Mouse (Mus musculus): ENCODE measurements around the gene Trabd2b.

Gene Trabd2b

DNA sequence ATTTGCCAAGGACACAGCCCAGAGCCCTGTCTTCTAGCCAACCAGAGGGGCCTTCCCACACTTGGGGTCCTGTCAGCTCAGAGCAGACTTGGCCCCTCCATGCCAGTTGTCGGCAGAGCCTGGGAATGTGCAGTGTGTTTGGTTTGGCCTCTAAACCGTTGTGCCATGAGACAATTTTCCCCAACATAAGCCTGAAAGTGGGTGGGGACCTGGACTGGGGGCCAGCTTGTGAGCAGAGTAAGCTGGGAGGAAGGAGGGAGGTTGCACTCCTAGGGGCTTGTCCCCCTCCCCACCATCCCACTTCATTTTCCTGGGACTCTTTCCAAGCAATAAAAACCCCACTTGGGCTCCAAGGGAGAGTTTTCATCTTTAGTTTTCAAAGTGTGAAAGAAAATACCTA, 201.3 kb downstream of the Trabd2b start:
- CTCF ChIA-PET, result no interaction called here

DNA sequence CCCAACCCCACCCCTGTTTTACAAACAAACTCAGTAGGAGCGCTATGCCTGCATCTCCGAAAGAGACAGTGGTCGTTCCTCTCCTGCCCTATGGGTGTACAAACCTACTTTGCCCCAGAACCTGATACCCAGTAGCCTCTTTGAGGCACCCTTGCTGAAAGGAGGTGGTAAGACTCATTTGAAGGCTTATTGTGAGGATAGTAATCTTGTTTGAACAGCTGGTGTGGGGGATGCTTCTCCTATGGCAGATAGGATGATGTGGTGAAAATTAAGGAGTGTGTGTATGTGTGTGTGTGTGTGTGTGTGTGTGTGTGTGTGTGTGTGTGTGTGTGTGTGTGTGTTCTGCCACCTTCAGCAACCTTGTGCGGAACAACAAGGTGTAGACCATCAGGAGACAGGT, 202.8 kb downstream of the Trabd2b start:
- CTCF ChIA-PET, result no interaction called here

DNA sequence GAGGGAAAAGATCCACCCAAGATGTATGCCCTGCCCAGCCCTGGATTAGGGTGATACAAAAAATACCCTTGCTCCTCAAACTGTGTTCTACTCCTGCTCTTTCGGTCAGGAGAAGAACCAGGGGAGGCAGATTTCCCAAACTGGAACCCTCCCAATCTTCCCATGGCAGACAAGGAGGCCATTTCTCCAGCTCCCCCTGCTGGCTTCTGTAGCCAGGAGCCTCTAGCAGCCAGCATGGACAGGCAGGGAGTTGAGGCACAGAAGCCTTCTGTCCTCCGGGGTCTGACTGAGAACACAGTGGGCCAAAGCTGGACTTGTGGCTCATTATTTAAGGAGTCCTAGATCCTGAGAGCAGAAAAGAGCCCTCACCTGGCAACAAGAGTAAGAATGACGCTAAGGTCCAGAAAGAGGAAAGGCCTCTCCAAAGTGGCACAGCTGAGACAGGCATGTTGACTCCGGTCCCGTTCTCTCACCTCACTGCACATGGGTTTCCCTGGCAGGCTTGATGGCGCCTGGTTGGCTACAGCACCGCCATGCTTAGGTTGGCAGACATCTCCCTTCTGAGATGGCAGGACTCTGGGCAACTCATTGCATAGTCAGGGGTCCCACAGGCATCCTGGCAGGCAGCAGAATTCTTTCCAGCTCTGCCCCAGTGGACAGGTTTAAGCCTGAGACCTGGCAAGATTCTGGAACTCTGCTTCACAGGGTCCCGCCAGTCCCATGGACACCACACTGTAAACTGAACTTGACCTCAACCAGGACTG, 204.8 kb downstream of the Trabd2b start:
- CTCF ChIA-PET, result interaction anchor here (0.7 kb wide), 1 partner anchor 17 kb away, joined by 3 read pairs; no protein-coding TSS in a partner anchor

DNA sequence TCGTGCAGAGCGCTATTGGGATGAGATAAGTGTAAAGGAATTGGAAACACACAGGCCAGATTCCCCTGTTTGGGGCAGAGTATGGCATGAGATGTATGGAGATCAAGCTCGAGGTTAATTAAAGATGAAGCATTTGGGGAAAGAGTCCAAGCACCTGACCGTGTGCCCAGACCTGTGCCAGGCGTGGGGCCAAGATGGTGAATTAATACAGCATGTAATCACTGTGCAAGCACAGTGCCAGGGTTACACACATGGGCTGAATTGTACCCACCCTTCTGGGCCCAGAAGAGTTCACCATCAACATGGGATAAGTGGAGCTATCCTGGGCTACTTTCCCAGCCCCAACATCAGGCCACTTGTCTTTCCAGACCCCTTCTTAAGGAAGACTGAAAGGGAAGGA, 205.5 kb downstream of the Trabd2b start:
- CTCF ChIA-PET, result interaction anchor here (0.6 kb wide), 1 partner anchor 106 kb away, joined by 14 read pairs; no protein-coding TSS in a partner anchor

DNA sequence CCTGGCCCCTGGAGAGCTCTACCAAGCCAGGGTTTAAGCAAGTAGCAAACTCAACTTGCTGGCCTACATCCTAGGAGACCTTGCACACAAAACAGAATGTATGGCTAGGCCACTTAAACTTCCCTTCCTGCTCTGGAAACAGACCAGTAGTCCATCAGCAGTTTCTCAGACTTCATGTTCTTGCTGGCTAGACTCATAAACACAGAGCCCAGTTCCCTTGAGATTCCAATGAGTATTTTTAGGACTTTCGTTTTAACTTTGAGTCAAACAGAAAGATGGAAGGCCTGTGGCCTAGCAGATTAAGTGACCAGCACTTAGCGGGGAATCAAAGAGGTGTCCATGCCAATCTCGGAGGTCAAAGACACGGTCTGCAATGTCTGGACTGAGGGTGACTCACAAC, 206.3 kb downstream of the Trabd2b start:
- CTCF ChIA-PET, result interaction anchor here (0.7 kb wide), 1 partner anchor 276 kb away, joined by 5 read pairs; no protein-coding TSS in a partner anchor

DNA sequence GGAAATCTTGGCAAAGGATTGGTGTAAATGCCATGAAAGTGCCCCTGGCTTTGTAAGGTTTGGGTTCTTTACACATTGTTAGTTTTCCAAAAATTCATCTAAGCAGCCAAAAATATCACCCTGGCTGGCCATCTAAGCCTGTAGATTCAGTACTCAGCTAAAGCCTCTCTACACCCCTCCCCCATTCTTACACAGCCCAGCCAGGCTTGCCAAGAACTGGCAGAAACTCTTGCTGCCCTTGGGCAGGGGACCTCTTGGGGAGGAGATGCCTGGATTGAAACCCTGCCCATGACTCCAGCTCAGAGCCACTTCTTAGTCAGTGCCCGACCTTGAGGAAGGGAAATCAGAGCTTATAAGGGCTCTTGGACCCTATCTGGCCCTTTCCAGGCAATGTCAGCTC, 207.6 kb downstream of the Trabd2b start:
- CTCF ChIA-PET, result no interaction called here

DNA sequence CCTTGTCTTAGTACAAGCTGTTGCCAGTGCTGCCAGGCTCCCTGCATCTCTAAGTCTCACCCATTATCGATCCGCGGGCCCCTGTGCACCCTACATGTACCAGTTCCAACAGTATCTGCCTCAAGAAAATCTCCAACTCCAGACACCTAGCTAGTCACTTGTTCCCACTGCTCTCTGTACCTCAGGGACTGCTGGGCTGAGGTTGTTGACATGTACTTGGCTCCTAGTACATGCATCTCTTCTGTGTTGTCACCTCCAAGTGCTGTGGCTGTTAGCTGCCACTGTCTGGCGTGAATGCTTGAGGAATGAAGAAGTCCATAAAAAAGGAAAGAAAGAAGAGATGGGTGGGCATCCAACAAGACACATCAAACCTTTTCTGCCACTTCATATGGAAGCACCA, 209.2 kb downstream of the Trabd2b start:
- CTCF ChIA-PET, result interaction anchor here (0.6 kb wide), 1 partner anchor 11 kb away, joined by 3 read pairs; no protein-coding TSS in a partner anchor

DNA sequence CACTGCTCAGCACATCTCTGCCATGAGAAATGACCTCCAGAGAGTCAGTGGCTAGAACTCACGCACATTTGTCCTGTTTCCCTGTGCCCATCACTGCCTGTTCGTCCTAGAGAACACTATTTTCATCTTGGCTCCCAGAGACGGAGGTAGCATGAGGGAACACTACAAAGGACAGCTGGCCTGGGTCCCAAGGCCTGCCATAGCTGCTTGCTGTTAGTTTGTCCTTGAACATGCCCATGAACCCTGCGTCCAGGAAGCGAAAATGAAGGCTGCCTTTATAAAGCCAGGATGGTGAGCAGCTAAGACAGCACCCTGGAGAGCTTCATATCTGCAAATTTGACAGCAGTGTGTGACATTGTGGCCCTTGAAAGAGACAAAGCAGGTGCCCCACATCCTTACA, 216.4 kb downstream of the Trabd2b start:
- CTCF ChIA-PET, result no interaction called here

DNA sequence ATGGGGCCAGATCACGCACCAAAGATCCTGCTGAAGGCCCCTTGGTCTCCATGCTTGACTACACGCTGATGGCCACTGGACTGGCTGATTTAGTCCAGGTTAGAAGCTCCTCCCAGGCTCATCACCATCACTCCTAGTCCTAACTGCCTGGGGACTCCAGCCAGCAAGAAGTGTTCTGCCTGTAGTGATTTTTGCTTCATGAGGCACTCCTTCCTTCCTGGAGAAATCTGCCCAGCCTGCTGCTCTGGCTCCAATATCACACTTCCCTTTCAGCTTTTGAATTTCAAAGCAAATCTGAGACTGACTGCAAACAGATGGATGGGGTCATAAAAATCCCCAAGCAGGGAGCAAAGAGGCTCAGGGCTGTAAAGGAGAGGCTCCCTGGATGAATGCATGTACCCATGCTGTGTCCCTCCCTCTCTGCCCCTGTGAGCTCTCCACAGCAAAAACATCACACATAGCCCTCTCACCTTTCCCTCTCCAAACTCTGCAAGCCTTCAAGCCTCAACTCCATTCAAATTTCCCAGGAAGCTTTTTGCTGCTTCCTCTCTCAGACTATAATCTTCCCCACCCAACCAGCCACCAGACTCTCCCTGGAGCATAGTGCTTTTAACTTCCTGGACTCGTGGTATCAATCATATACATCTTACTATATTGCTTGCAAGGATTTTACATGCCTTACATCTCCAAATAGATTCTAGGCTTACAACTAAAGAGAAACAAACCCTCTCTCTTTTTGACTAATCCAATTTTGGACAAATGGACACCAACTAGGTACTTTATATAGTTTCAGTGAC, 217.8 kb downstream of the Trabd2b start:
- CTCF ChIA-PET, result no interaction called here

DNA sequence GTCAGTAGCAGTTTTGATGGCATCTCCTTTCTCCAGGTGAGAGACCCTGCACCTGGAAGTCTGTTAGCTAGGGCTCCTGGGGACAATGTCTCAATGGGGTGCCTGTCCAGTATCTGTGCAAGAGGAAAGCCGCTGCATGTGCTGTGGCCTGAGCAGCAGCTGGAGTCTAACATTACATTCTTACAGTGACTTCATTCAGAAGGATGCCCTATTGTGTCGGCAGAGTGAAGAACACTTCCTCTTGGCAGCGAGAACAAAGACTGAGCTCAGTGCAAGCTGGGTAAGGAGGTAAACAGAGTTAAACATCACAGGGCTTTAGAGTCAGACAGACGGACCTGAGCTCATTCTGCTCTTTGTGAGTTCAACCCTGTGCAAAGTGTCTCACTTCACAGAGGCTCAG, 218.8 kb downstream of the Trabd2b start:
- CTCF ChIA-PET, result no interaction called here

DNA sequence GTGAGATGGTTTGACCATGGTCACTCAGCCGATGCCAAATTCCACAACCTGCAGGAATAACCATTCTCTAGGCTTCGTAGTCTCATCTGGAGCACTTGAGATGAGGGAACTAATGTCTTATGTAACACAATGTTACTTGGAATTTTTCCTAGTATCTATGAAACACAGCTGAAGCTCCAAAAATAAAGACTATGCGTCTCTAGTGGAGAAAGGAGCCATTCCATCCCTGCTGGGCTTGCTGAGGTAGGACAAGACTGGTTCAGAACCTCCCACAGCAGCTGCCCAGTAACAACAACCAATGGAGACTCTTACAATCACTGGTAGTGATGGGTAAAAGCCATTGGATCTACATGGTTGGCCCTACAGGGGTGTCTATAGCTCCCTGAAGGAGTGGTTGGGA, 219.4 kb downstream of the Trabd2b start:
- CTCF ChIA-PET, result no interaction called here

DNA sequence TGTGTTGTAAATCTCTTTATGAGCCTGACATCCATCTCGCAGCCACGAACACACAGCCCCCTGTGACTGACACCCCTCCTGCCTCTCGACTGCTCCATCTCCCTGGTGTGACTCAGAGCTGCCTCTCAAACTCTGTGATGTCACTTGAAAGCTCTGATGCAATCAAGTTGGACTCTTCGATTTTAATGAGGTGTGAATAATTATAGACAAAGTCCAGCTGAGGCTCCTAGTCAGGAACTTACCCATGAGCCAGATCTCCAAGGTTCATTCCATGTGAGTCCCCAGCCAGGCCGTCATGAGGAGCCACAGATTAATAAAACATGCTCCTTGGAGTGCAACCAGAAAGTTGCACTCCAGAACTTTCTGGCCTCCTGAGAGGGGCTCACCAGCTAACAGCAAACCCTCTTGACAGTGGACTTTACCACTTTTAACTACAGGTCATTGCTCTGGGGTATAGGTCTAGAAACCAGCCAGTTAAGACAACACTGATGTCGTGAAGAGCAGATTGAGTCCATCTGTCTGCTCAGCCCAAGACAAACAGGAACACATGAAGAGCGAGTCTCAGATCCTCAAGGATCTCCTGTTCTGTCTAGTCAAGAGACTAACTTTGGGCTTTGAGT, 221.3 kb downstream of the Trabd2b start:
- CTCF ChIA-PET, result interaction anchor here (0.6 kb wide), 1 partner anchor 16 kb away, joined by 3 read pairs; no protein-coding TSS in a partner anchor

DNA sequence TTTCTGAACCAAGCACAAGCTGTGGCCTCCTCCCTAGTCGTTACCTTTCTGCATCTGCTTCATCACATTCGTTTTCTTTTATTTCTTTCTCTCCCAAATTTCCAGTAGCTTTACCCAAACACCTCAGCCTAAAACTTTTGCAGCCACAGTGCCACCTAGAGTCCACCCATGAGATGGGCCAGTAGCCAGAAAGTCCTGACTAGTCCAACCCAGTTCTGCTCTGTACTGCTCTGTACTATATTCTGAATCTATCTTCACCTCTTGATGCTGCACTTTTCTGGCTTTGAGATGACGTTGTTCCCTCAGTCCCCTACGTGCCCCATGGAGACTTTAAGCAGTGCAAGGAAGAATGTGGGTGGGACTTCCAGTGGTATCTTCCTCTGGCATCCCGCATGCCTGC, 229.4 kb downstream of the Trabd2b start:
- CTCF ChIA-PET, result no interaction called here

DNA sequence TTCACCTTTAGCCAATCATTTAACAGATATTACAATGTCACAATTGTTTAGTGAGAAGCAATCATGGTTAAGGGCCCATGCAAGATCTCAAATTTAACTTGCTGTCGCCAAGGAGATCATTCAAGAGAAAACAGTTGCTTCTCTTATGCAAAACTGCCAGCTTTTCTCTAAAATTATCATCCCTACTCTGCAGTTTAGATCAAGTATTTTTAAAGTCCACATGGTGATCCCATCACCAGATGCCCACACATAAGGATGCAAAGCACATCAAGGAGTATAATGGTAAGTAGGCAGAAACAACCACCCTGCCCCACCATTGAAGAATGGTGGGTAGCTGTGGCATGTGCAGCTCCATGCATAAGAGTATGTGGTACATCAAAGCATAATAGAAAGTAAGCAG, 229.8 kb downstream of the Trabd2b start:
- CTCF ChIA-PET, result no interaction called here

DNA sequence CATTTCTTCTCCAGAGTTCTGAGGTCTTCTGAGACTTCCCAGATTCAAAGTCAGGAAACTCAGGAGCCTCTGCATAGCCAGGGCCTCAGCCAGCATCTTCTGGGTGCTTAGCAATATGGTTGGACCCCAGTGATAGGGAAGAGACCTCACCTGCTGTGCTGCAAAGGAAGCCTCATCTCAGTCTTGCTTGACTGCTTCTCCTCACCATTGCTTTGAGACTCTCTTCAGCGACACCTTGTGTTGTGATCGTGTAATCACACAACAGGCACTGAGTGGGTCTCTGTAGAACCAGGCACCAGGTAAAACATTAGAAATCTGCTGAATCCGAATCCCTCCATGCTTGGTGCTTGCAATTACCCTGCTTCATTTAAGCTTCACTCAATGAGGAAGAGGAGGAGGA, 230.6 kb downstream of the Trabd2b start:
- CTCF ChIA-PET, result no interaction called here

DNA sequence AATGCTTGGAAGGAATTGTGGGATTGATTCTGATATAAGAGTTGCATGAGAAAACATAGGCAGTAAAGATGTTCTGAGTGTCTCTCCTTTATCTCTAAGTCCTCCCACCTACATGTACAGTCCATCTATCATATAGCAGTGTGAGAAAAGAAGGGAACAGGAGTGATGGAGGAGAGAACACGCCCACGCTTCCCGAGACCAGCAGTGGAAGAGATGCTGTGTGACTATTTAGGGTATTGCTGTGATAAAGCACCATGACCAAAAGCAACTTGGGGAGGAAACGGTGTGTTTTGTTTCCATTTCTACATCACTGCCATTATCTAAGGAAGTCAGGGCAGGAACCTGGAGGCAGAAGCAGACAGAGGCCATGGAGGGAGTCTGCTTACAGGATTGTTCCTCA, 235.9 kb downstream of the Trabd2b start:
- CTCF ChIA-PET, result no interaction called here

DNA sequence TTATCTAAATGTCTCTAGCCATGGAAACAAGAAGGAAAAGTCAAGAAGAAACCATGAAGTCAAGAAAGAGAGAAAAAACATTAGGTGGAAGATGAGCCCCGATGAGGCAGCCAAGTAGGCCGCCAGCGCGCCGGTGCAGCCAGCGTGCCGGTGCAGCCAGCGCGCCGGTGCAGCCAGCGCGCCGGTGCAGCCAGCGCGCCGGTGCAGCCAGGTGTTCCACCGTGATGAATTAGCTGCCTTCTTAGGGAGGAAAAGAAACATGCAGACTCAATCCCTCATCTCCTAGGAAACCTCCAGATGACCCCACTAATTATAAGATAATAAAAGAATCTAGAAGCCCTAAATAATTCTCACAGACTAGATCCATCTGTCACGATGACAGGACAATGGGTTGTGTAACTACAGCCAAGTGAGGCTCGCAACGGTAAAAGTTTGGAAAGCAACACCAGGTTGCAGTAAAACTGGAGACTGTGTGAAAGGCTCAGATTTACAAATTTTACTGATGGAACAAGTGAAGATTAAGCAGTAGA, 237.2 kb downstream of the Trabd2b start:
- CTCF ChIA-PET, result no interaction called here

DNA sequence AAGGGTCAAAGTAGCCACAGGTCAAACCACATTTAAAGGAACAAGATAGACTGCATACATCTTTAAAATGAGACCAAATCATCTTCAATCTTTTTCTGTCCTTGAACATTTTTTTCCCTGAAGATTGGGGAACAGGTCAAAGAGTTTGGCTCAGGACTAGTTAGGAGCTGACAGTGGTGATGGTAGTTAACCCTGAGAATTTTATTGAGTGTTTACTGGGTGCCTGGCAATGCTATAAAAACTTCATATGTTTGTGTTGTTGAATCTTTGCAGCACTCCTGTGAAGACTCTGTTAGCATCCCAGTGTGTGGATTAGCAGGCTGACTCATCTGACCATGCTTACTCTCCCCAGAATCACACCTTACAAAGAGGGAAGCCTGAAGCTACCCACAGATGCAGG, 238.8 kb downstream of the Trabd2b start:
- CTCF ChIA-PET, result no interaction called here

DNA sequence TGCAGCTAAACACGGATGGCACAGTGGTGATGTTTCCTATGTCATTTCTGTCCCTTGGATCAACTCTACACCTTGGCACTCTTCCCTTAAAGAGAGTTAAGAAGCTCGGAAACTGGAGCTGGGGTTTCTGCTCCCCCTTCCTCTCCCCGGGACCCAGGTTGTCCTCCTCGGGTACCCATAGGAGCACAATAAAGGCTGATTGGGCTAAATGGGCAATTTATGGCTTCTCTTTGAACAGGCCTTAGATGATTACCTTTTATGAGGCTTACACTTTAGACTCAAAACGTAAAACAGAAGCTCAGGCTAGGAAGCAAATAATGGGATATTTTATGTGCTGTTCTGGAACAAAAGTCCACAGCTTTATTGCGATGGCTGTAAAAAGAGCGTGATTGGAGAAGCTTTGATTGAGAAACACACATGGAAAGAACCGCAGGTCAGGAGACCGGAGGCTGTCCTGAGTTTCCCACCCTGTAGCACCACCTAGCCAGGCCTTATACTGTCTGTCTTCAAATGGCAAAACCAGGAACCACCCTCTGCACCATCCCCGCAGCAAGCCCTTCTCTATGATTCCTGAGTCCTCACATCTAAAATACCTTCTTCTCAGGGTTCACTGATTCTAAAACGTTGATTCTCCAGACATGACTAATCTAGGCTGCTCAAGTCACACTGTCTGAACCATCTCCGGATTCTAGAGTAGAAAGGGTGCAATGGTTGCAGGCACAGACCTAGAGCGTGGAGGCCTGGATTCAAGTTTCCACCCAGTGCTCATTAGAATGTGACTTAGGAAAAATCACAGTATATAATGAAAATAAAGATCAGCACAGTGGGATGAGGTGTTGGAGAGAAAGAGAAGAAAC, 240.5 kb downstream of the Trabd2b start:
- CTCF ChIA-PET, result interaction anchor here (0.7 to 2.4 kb wide), 2 partner anchors 9 to 42 kb away, joined by 8 to 10 read pairs; no protein-coding TSS in a partner anchor

DNA sequence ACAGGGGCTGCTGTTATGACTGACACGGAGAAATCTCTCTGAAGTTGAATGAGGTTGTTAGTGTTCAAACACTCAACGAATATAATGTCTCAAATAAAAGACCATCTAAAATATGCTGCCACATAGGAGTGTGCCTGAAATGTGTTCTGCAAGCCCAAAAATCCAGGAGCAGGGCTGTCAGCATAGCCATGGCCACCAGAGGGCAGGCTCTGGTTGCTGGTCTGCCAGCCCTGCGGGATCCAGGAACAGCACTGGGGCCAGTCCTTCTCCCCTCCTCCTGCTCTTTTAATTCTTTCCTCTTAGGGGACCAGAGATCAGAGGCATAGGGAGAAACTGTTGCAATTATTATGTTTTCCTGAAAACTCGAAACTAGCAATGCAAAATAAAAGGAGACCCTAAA, 241.2 kb downstream of the Trabd2b start:
- CTCF ChIA-PET, result interaction anchor here (2.4 kb wide), 1 partner anchor 42 kb away, joined by 8 read pairs; no protein-coding TSS in a partner anchor

DNA sequence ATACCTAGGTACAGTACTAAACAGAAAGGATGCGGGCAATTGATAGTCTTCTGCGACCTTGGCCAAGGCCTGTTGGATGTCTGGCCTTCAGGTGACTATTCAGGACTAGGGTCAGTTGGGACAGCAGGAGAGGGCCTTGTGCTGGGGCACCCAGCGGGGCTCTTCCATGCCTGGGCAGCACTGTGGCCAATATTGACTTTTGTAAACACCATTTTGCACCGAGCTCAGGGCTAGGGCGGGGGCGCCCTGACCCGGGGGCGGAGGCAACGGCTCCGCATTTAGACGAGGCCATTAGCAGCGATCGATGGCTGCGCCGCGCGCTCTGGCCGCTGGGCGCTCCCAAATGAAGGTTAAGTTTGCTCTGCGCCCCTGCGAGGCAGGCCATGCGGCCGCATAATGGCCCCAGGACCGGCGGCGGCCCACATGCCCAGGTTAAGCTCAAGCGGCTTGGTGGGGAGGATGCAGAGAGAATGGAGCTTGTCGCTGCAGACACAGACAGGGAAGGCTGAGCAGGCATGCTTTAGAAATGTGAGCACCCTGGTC, 242.1 kb downstream of the Trabd2b start:
- CTCF ChIA-PET, result interaction anchor here (2.4 kb wide), 1 partner anchor 41 kb away, joined by 8 read pairs; no protein-coding TSS in a partner anchor

Measured in spleen, embryonic (tissue).